Mouse (Mus musculus) limb, embryonic 14.5 days (tissue): ENCODE measurements around the gene Top1. TPM values are rescaled to one million over a fixed set of nuclear protein-coding genes. Genes with fewer than 3 reads are reported as not detected.

Experiments used
- ATAC-seq: fragments of 200-750 bp; cut with Nextera tagmentation; 2 replicates; pipeline ENCODE4 v1.8.0; 2017; ENCODE audit warnings: low read depth, moderate number of reproducible peaks, moderate TSS enrichment; ENCODE audit not compliant: low FRiP score
- DNase-seq: peaks from one replicate; pipeline ENCODE4 v3.0.0-alpha.2; 2015; ENCODE audit warnings: low spot score
- H3K27ac ChIP-seq: fragments of 300-500 bp; sonication (generic); replicated peaks from 2 replicates; pipeline ENCODE4 v1.5.1; 2014; ENCODE audit warnings: low read depth, mild to moderate bottlenecking, low read length, moderate library complexity, mixed read lengths
- H3K27me3 ChIP-seq: fragments of 300-500 bp; sonication (generic); 2 replicates; pipeline ENCODE4 v1.6.1; 2014; ENCODE audit warnings: low read length, mixed read lengths; ENCODE audit not compliant: control insufficient read depth, insufficient read depth
- H3K36me3 ChIP-seq: fragments of 300-500 bp; sonication (generic); 2 replicates; pipeline ENCODE4 v1.6.1; 2014; ENCODE audit warnings: mild to moderate bottlenecking, low read length, moderate library complexity, mixed read lengths; ENCODE audit not compliant: control insufficient read depth, insufficient read depth
- H3K4me1 ChIP-seq: fragments of 300-500 bp; sonication (generic); 2 replicates; pipeline ENCODE4 v1.6.1; 2014; ENCODE audit warnings: antibody characterized with exemption, low read length, mixed read lengths; ENCODE audit not compliant: control insufficient read depth, insufficient read depth
- H3K4me2 ChIP-seq: fragments of 300-500 bp; sonication (generic); replicated peaks from 2 replicates; pipeline ENCODE4 v1.6.1; 2014; ENCODE audit warnings: low read depth, mild to moderate bottlenecking, low read length, moderate library complexity; ENCODE audit not compliant: severe bottlenecking
- H3K4me3 ChIP-seq: fragments of 300-500 bp; sonication (generic); replicated peaks from 2 replicates; pipeline ENCODE4 v1.5.1; 2014; ENCODE audit warnings: low read length
- H3K9ac ChIP-seq: fragments of 300-500 bp; sonication (generic); 2 replicates; pipeline ENCODE4 v1.6.1; 2014; ENCODE audit warnings: mild to moderate bottlenecking, low read depth, low read length, moderate library complexity; ENCODE audit not compliant: severe bottlenecking
- H3K9me3 ChIP-seq: fragments of 300-500 bp; sonication (generic); 2 replicates; pipeline ENCODE4 v1.6.1; 2016; ENCODE audit warnings: low read length; ENCODE audit not compliant: control insufficient read depth
- POLR2A ChIP-seq: fragments of 200-500 bp; IDR thresholded peaks from 2 replicates; pipeline ENCODE4 v1.8.0; 2012; ENCODE audit warnings: inconsistent platforms, mild to moderate bottlenecking, moderate library complexity, borderline replicate concordance; ENCODE audit not compliant: insufficient read depth, insufficient read length; ENCODE audit errors: extremely low read depth
- WGBS: fragments of 180-500 bp; shearing (Covaris S2); extraction: QIAGEN DNeasy Blood & Tissue Kit; methylation state at CpG from one replicate; pipeline ENCODE4 v1.1.7; 2014; 5-methylcytosine and 5-hydroxymethylcytosine counted together
- polyA plus RNA-seq, 2 experiments: library from polyadenylated mRNA; depleted of rRNA in 1 of 2; stranded (reverse) in 1 of 2; unstranded in 1 of 2; fragments of >200 nt; fragmentation: Nextera tagmentation in 1 of 2; extraction: Ambion mirVana in 1 of 2; gene quantifications; 2 replicates each; pipeline versions ENCODE4 v1.2.1 to v1.2.3; 2012 to 2014

Top1 gene
- polyA plus RNA-seq, 2 experiments = 46.1 to 65.1 TPM

DNA sequence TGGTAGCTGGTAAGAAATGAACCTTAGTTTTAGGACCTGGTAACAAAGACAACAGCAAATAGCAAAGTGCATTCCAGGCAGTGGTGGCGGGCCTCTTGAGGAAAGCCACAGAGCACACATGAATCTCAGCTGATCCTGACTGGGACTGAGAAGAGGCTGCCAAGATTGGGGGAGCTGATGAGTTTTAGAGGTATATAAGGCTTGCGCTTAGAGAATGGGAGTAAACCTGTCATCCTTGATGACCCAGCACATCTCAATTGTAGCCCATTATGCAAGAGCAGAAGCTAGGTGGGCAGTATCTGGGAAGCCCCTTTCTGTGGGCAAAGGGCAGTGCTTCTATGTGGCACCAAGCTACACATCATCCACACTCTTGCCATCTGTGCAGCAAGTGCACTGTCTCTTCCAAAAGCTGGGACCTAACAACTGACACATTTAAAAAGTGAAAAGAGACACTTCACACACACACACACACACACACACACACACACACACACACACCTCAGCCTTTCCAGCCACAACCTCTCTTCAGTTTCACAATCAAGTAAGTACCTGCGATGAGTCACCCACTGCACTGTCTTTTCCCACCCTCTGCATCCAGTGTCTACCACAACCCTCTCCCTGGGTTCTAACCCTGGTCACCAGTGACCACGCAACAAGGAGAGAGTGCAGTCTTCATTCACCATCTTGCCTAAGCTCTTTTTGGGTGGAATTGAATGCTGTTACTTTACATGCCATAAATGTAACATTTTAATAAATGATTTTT lies 78.1 kb downstream of the Top1 start:
- no peak for TF ChIP-seq POLR2A
- no peak for DNase-seq
- 95% methylated on average over 4 of the region's 4 CpGs for WGBS
- H3K9me3 ChIP-seq = no peaks in the 10 kb centered on the region
- peaks cover 66% of the 10 kb centered on the region for H3K36me3 ChIP-seq
- H3K9ac ChIP-seq = no peak overlapping the region
- no peak overlapping the region for H3K4me3 ChIP-seq
- ATAC-seq = no peak
- H3K27me3 ChIP-seq = no peaks in the 10 kb centered on the region
- no peaks in the 10 kb centered on the region for H3K4me1 ChIP-seq
- H3K4me2 ChIP-seq = no peak overlapping the region
- H3K27ac ChIP-seq = no peak overlapping the region

GRCm38 (mm10) chr2:160724536-160724935 lies 78.8 kb downstream of the Top1 start:
- 86% methylated on average over 5 of the region's 5 CpGs for whole genome bisulfite sequencing
- ATAC-seq (no peak), DNase-seq (no peak)
- Histone ChIP-seq H3K9ac (no peak overlapping the region), H3K36me3 (peaks cover 59% of the 10 kb centered on the region), H3K4me3 (no peak overlapping the region), H3K27me3 (no peaks in the 10 kb centered on the region), H3K4me1 (no peaks in the 10 kb centered on the region), H3K9me3 (no peaks in the 10 kb centered on the region), H3K27ac (no peak overlapping the region), H3K4me2 (no peak overlapping the region)
- no peak for TF ChIP-seq POLR2A

DNA sequence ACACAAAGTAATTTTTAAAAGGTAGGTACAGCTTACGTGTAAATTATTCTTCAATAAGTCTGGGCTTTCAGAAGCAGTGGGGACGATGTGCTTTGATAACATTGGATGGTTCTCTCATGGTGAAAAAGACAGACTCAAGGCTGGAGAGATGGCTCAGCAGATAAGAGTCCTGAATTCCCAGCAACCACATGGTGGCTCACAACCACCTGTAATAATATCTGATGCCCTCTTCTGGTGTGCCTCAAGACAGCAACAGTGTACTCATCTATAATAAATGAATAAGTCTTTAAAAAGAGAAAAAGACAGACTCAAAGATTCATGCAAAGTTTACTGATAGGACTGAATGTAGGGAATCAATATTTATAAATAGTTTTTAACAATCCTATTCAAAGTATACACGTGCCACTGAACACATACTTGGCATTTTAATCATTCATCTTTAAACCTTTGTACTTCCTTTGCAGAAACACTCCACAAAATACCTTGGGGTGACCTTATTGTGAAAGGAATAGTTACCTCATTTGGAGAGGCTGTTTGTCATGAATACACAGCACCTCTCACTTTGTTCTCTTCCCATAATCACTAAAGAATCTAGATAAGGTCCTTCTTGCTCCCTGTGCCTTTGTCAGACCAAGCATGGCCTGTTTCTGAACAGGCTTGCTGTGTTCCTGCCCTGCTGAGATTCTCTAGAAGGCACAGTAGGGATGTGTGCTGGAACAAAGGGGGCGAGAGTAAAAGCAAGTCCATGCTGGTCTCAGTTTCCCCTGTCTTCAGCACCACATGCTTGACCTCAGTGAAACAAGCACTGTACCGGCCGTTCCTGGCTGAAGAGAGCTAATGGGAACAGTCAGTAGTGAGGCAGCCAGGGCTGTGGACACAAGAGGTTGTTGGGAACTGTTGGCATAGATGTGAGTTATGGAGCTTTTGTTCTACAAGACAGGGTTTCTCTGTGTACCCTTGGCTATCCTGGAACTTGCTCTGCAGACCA lies 80.5 kb downstream of the Top1 start:
- Histone ChIP-seq H3K27me3 (no peaks in the 10 kb centered on the region), H3K4me1 (peaks cover 9% of the 10 kb centered on the region; the same call in 1 of the 2 replicates), H3K27ac (no peak overlapping the region), H3K9me3 (no peaks in the 10 kb centered on the region), H3K9ac (no peak overlapping the region), H3K4me2 (no peak overlapping the region), H3K36me3 (peaks cover 46% of the 10 kb centered on the region), H3K4me3 (no peak overlapping the region)
- 88% methylated on average over 6 of the region's 6 CpGs for WGBS
- no peak for DNase-seq
- ATAC-seq = no peak
- TF ChIP-seq POLR2A = no peak

DNA sequence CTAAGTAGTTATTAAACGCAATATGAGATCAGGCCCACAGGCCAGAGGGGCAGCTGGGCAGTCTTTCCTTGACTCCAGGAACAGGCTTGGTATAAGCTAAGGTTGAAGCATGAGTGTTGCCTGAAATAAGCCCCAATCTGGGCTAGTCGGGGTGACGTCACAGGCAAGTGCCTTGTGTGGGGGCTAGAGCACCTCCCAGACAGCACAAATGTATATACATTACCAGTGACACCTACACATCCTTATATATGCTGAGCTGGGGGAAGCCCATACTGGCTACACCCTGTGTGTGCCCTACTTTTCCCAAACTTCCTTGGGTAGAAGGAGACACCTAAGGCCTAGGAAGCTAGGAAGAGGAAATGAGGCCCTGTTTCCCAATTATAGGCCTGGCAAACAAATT lies 83.3 kb downstream of the Top1 start:
- H3K4me2 ChIP-seq = no peak overlapping the region
- H3K4me3 ChIP-seq = no peak overlapping the region
- DNase-seq = no peak
- H3K9me3 ChIP-seq = no peaks in the 10 kb centered on the region
- peaks cover 22% of the 10 kb centered on the region for H3K4me1 ChIP-seq
- no peak for TF ChIP-seq POLR2A
- no peak overlapping the region for H3K9ac ChIP-seq
- 87% methylated on average over 3 of the region's 3 CpGs for WGBS
- H3K27me3 ChIP-seq = no peaks in the 10 kb centered on the region
- no peak overlapping the region for H3K27ac ChIP-seq
- H3K36me3 ChIP-seq = peaks cover 22% of the 10 kb centered on the region
- ATAC-seq = no peak

DNA sequence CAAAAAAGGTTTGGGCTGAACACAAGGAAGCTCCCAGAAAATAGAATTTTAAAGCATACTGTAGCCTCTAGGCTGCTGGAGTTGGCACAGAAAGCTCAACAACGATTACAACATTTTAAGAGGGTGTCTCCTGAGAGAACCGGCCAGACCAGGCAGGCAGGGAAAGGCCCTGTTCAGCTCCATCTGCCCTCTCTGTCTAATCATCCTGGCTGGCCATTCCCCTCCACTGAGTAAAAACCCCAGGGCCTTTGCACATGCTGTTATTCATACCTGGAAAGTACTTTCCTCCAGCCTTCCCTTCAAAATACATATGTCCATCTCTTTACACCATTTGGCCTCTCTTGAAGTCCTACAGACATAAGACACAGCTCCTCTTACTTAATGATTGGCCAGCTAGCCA lies 83.7 kb downstream of the Top1 start:
- H3K36me3 ChIP-seq = peaks cover 22% of the 10 kb centered on the region
- no peaks in the 10 kb centered on the region for H3K27me3 ChIP-seq
- no peak overlapping the region for H3K4me2 ChIP-seq
- WGBS = 80% methylated on average over 2 of the region's 2 CpGs
- H3K4me3 ChIP-seq = no peak overlapping the region
- H3K4me1 ChIP-seq = peaks cover 27% of the 10 kb centered on the region
- H3K9ac ChIP-seq = no peak overlapping the region
- no peak for TF ChIP-seq POLR2A
- H3K27ac ChIP-seq = no peak overlapping the region
- H3K9me3 ChIP-seq = no peaks in the 10 kb centered on the region
- DNase-seq (no peak), ATAC-seq (no peak)
